Mouse (Mus musculus) embryonic facial prominence, embryonic 14.5 days (tissue): ENCODE results near the gene Zbtb20. TPM values are rescaled to one million over a fixed set of nuclear protein-coding genes. Genes with fewer than 3 reads are reported as not detected.

Source experiments
- ATAC-seq: fragments of 200-750 bp; cut with Nextera tagmentation; 2 replicates; pipeline ENCODE4 v1.8.0; 2017; ENCODE audit warnings: low read depth, moderate number of reproducible peaks, moderate TSS enrichment
- DNase-seq: peaks from one replicate; pipeline ENCODE4 v3.0.0-alpha.2; 2015; ENCODE audit warnings: low spot score
- H3K27ac ChIP-seq: fragments of 300-500 bp; sonication (generic); replicated peaks from 2 replicates; pipeline ENCODE4 v1.5.1; 2014; ENCODE audit warnings: low read depth, mild to moderate bottlenecking, low read length, moderate library complexity
- H3K27me3 ChIP-seq: fragments of 300-500 bp; sonication (generic); replicated peaks from 2 replicates; pipeline ENCODE4 v1.6.1; 2014; ENCODE audit warnings: low read length; ENCODE audit not compliant: control insufficient read depth, insufficient read depth
- H3K36me3 ChIP-seq: fragments of 300-500 bp; sonication (generic); 2 replicates; pipeline ENCODE4 v1.6.1; 2014; ENCODE audit warnings: low read length, mixed read lengths; ENCODE audit not compliant: control insufficient read depth, insufficient read depth
- H3K4me1 ChIP-seq: fragments of 300-500 bp; sonication (generic); 2 replicates; pipeline ENCODE4 v1.6.1; 2014; ENCODE audit warnings: antibody characterized with exemption, low read length; ENCODE audit not compliant: control insufficient read depth, insufficient read depth
- H3K4me2 ChIP-seq: fragments of 300-500 bp; sonication (generic); 2 replicates; pipeline ENCODE4 v1.6.1; 2014; ENCODE audit warnings: low read depth, mild to moderate bottlenecking, low read length, moderate library complexity, mixed read lengths
- H3K4me3 ChIP-seq: fragments of 300-500 bp; sonication (generic); 2 replicates; pipeline ENCODE4 v1.5.1; 2014; ENCODE audit warnings: low read depth, mild to moderate bottlenecking, low read length
- H3K9ac ChIP-seq: fragments of 300-500 bp; sonication (generic); 2 replicates; pipeline ENCODE4 v1.6.1; 2014; ENCODE audit warnings: low read depth, mild to moderate bottlenecking, low read length, moderate library complexity, mixed read lengths
- H3K9me3 ChIP-seq: fragments of 300-500 bp; sonication (generic); 2 replicates; pipeline ENCODE4 v1.6.1; 2016; ENCODE audit warnings: low read length; ENCODE audit not compliant: control insufficient read depth
- WGBS: fragments of 180-500 bp; shearing (Covaris S2); extraction: QIAGEN DNeasy Blood & Tissue Kit; methylation state at CpG from one replicate; pipeline ENCODE4 v1.1.7; 2014; 5-methylcytosine and 5-hydroxymethylcytosine counted together
- polyA plus RNA-seq: library from polyadenylated mRNA; unstranded; fragments of >200 nt; fragmentation: Nextera tagmentation; extraction: Ambion mirVana; gene quantifications from 2 replicates; pipeline ENCODE4 v1.2.1, GENCODE M21; 2014

The Zbtb20 gene
- polyA plus RNA-seq, 1 experiment from 2014 or later: 20.6 TPM

GRCm38 (mm10) chr16:42900328-42900727, 24.6 kb downstream of the Zbtb20 start:
- Histone ChIP-seq H3K4me1 (no peaks in the 10 kb centered on the region), H3K9ac (no peak overlapping the region), H3K27ac (no peak overlapping the region), H3K9me3 (no peaks in the 10 kb centered on the region), H3K4me2 (no peak overlapping the region), H3K4me3 (no peak overlapping the region), H3K36me3 (no peaks in the 10 kb centered on the region), H3K27me3 (no peaks in the 10 kb centered on the region)
- 92% methylated on average over 1 of the region's 1 CpGs for WGBS
- DNase-seq (no peak), ATAC-seq (no peak)

DNA sequence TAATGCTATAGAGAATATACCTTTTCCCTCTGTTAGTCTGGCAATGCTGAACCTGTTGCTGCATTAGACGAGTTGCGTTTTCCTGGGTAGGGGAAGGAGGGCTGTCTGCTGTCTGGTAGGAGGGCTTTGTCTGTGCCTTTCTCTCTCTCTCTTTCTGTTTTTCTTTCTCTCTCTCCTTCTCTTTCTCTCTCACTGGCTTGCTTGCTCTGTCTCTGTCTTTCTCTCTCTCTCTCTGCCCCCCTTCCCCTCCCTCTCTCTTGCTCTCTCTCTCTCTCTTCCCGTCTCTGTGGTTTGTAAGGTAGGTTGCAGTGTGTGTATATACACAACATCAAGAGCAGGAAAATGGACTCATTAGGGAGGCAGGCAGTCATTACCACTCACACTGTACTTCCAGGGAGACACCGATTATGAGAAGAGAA, 31.6 kb downstream of the Zbtb20 start:
- Histone ChIP-seq H3K9me3 (no peaks in the 10 kb centered on the region), H3K4me3 (peak overlapping the region; percentile 30), H3K27ac (peak overlapping the region; percentile 74), H3K4me2 (peak overlapping the region; percentile 48), H3K4me1 (0 out of 2 replicates have a peak, but pooled peaks cover 9% of the 10 kb centered on the region), H3K27me3 (no peaks in the 10 kb centered on the region), H3K9ac (peak overlapping the region; percentile 58), H3K36me3 (no peaks in the 10 kb centered on the region)
- DNase-seq: peak; percentile 55
- peak; percentile 83 for ATAC-seq
- WGBS: 20% methylated on average over 4 of the region's 4 CpGs

GRCm38 (mm10) chr16:42908381-42908780, 32.7 kb downstream of the Zbtb20 start:
- Histone ChIP-seq H3K27ac (no peak overlapping the region), H3K4me3 (no peak overlapping the region)

GRCm38 (mm10) chr16:42908896-42909295, 33.2 kb downstream of the Zbtb20 start:
- WGBS: 70% methylated on average over 5 of the region's 5 CpGs
- DNase-seq: no peak
- no peaks in the 10 kb centered on the region for H3K27me3 ChIP-seq
- 0 out of 2 replicates have a peak, but pooled peaks cover 9% of the 10 kb centered on the region for H3K4me1 ChIP-seq
- H3K9ac ChIP-seq: no peak overlapping the region
- H3K4me2 ChIP-seq: peak overlapping the region; percentile 25; the same call in 1 of the 2 replicates
- no peaks in the 10 kb centered on the region for H3K9me3 ChIP-seq
- no peak overlapping the region for H3K27ac ChIP-seq
- no peak for ATAC-seq
- H3K36me3 ChIP-seq: no peaks in the 10 kb centered on the region
- peak overlapping the region; percentile 7; the same call in 1 of the 2 replicates for H3K4me3 ChIP-seq

More at GRCm38 (mm10) chr16:42908381-42908780, 32.7 kb downstream of the Zbtb20 start:
- Histone ChIP-seq H3K36me3 (no peaks in the 10 kb centered on the region), H3K9me3 (no peaks in the 10 kb centered on the region), H3K9ac (no peak overlapping the region; the same call in 1 of the 2 replicates), H3K4me2 (peak overlapping the region; percentile 48; the same call in 1 of the 2 replicates), H3K4me1 (0 out of 2 replicates have a peak, but pooled peaks cover 9% of the 10 kb centered on the region), H3K27me3 (no peaks in the 10 kb centered on the region)
- no peak for ATAC-seq
- DNase-seq: no peak

DNA sequence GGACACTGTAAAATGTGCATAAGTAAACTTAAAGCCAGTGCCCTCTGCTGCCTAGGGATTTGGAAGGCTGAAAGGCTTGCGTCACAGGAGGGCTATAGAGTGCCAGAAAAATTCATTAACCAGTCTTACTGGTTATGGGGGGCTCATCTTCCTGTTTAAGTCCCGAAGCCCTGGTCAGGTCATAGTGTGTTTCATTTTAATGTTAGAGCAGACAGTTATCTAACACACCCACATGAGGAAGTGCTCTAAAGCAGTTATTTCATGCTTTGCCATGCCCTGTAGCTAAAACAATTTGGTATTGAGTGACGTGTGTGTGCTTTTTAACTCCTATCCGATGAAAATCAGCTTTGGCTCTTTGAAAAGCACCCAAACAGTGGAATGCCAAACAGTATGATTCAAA, 34.3 kb downstream of the Zbtb20 start:
- Histone ChIP-seq H3K4me1 (0 out of 2 replicates have a peak, but pooled peaks cover 9% of the 10 kb centered on the region), H3K36me3 (no peaks in the 10 kb centered on the region), H3K9me3 (no peaks in the 10 kb centered on the region), H3K9ac (0 out of 2 replicates have a peak overlapping the region, but pooled peaks have one; percentile 19), H3K27me3 (no peaks in the 10 kb centered on the region), H3K4me3 (no peak overlapping the region), H3K4me2 (peak overlapping the region; percentile 32; the same call in 1 of the 2 replicates), H3K27ac (peak overlapping the region; percentile 24; the same call in 1 of the 2 replicates)
- DNase-seq: peak; percentile 48
- 14% methylated on average over 4 of the region's 4 CpGs for WGBS
- ATAC-seq: 0 out of 2 replicates have a peak, but pooled peaks have one; percentile 48

GRCm38 (mm10) chr16:42910716-42911115, 35.0 kb downstream of the Zbtb20 start:
- Histone ChIP-seq H3K27ac (0 out of 2 replicates have a peak overlapping the region, but pooled peaks have one; percentile 21), H3K27me3 (no peaks in the 10 kb centered on the region), H3K4me3 (no peak overlapping the region), H3K9ac (no peak overlapping the region), H3K36me3 (no peaks in the 10 kb centered on the region), H3K4me1 (0 out of 2 replicates have a peak, but pooled peaks cover 9% of the 10 kb centered on the region), H3K4me2 (no peak overlapping the region), H3K9me3 (no peaks in the 10 kb centered on the region)
- 49% methylated on average over 3 of the region's 3 CpGs for WGBS
- DNase-seq (no peak), ATAC-seq (no peak)

DNA sequence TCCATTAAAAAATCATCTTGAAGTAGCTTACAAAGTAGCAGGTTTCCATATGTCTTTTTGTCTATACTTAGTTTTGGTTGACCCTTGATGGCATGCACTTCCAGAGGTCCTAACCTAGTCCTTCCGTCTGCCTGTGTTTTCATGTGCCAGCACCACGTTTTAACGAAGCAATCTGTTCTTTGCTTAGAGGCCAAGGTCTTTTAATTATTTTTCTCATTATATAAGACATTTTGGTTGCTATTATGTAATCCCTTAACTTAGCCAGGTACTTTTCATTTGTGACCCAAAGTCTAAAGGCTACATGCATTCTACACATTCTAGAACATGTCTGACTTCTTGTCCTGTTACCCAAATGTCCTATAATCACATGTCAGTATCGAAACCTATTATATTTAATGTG, 35.6 kb downstream of the Zbtb20 start:
- H3K4me1 ChIP-seq: 0 out of 2 replicates have a peak, but pooled peaks cover 9% of the 10 kb centered on the region
- no peaks in the 10 kb centered on the region for H3K27me3 ChIP-seq
- no peak overlapping the region for H3K9ac ChIP-seq
- no peak overlapping the region for H3K27ac ChIP-seq
- WGBS: 78% methylated on average over 4 of the region's 4 CpGs
- no peaks in the 10 kb centered on the region for H3K36me3 ChIP-seq
- H3K9me3 ChIP-seq: no peaks in the 10 kb centered on the region
- H3K4me2 ChIP-seq: no peak overlapping the region
- no peak overlapping the region for H3K4me3 ChIP-seq
- DNase-seq: no peak
- ATAC-seq: no peak

GRCm38 (mm10) chr16:42911815-42912214, 36.1 kb downstream of the Zbtb20 start:
- H3K27me3 ChIP-seq: no peaks in the 10 kb centered on the region
- ATAC-seq: no peak

DNA sequence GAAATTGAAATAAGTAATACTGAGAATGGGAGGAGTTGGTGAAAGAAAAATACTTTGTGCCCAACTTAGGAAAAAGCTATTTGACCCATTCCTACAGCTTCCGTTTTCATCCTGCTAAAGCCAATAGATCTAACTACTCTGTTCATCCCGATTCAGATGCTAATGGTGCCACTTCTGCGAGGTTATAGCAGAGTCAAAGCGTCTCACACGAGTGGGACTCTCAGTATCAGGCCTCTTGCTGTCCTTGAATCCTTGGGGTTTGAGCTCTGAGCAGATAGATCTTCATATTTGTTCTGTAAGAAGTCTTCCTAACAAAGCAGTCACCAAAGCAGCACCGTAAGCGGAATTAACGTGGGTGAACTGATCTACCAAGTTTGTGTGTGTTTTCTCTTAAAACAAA, 37.6 kb downstream of the Zbtb20 start:
- Histone ChIP-seq H3K27ac (no peak overlapping the region), H3K4me3 (no peak overlapping the region), H3K4me2 (no peak overlapping the region), H3K27me3 (no peaks in the 10 kb centered on the region), H3K9ac (no peak overlapping the region), H3K36me3 (no peaks in the 10 kb centered on the region), H3K9me3 (no peaks in the 10 kb centered on the region), H3K4me1 (0 out of 2 replicates have a peak, but pooled peaks cover 9% of the 10 kb centered on the region)
- no peak for ATAC-seq
- WGBS: 74% methylated on average over 8 of the region's 8 CpGs
- no peak for DNase-seq

More at GRCm38 (mm10) chr16:42911815-42912214, 36.1 kb downstream of the Zbtb20 start:
- WGBS: 67% methylated on average over 5 of the region's 5 CpGs
- H3K4me3 ChIP-seq: no peak overlapping the region
- no peaks in the 10 kb centered on the region for H3K36me3 ChIP-seq
- no peak overlapping the region for H3K27ac ChIP-seq
- 0 out of 2 replicates have a peak, but pooled peaks cover 9% of the 10 kb centered on the region for H3K4me1 ChIP-seq
- H3K9me3 ChIP-seq: no peaks in the 10 kb centered on the region
- no peak overlapping the region for H3K9ac ChIP-seq
- no peak overlapping the region for H3K4me2 ChIP-seq
- DNase-seq: no peak
